Mouse (Mus musculus) C2C12 (cell line): ENCODE results near the gene Eif4b. TPM values are rescaled to one million over a fixed set of nuclear protein-coding genes. Genes with fewer than 3 reads are reported as not detected.

ENCODE experiments used
- H3K27me3 ChIP-seq: one replicate; pipeline ENCODE4 v1.6.1; 2011; ENCODE audit not compliant: control insufficient read depth, insufficient read depth, insufficient read length
- H3K36me3 ChIP-seq: one replicate; pipeline ENCODE4 v1.6.1; 2011; ENCODE audit not compliant: control insufficient read depth, insufficient read depth
- H3K4me3 ChIP-seq: one replicate; pipeline ENCODE4 v1.5.1; 2011; ENCODE audit warnings: mild to moderate bottlenecking, control low read depth; ENCODE audit not compliant: poor library complexity, insufficient read depth, severe bottlenecking
- H3K79me2 ChIP-seq: one replicate; pipeline ENCODE4 v1.6.1; 2011; ENCODE audit not compliant: control insufficient read depth, insufficient read depth
- H3K79me3 ChIP-seq: one replicate; pipeline ENCODE4 v1.6.1; 2011; ENCODE audit warnings: low read depth, control low read depth
- H3ac ChIP-seq: one replicate; pipeline ENCODE3; 2011; ENCODE audit warnings: low read depth; ENCODE audit not compliant: control insufficient read depth, insufficient read length
- CEBPB ChIP-seq: IDR thresholded peaks from one replicate; pipeline ENCODE4 v1.6.1; 2011; ENCODE audit warnings: low read depth, mild to moderate bottlenecking, control low read depth, moderate library complexity
- CTCF ChIP-seq: IDR thresholded peaks from one replicate; pipeline ENCODE4 v1.5.1; 2011; ENCODE audit not compliant: control insufficient read depth, insufficient read depth, insufficient read length
- FOSL1 ChIP-seq: IDR thresholded peaks from one replicate; pipeline ENCODE4 v1.8.0; 2011; ENCODE audit warnings: mild to moderate bottlenecking, low read length; ENCODE audit not compliant: poor library complexity, insufficient read depth, severe bottlenecking
- MAX ChIP-seq: IDR thresholded peaks from one replicate; pipeline ENCODE4 v1.6.1; 2011; ENCODE audit warnings: mild to moderate bottlenecking, control low read depth
- MYOD1 ChIP-seq: IDR thresholded peaks from one replicate; pipeline ENCODE4 v1.6.1; 2011; ENCODE audit warnings: low read depth; ENCODE audit not compliant: control insufficient read depth, insufficient read length
- MYOG ChIP-seq: IDR thresholded peaks from one replicate; pipeline ENCODE4 v1.6.1; 2011; ENCODE audit not compliant: control insufficient read depth, insufficient read length; ENCODE audit errors: extremely low read depth
- USF1 ChIP-seq: IDR thresholded peaks from one replicate; pipeline ENCODE4 v1.6.1; 2011; ENCODE audit warnings: low read depth, mild to moderate bottlenecking, control low read depth, moderate library complexity
- polyA plus RNA-seq: library from polyadenylated mRNA; unstranded; fragments of >200 nt; fragmentation: generic; extraction: Trizol; gene quantifications from one replicate; pipeline ENCODE4 v1.2.1, GENCODE M21; 2012; ENCODE audit warnings: missing spikeins

Gene Eif4b
- polyA plus RNA-seq, 1 experiment = 268 TPM

GRCm38 (mm10) chr15:102092222-102092621, 18.6 kb downstream of the Eif4b start:
- Histone ChIP-seq H3K27me3 (no peaks in the 10 kb centered on the region), H3ac (no peak overlapping the region), H3K79me2 (peaks cover 99% of the 10 kb centered on the region), H3K79me3 (peaks cover 61% of the 10 kb centered on the region), H3K4me3 (no peak overlapping the region), H3K36me3 (peaks cover 100% of the 10 kb centered on the region)
- TF ChIP-seq CTCF (no peak), MYOD1 (no peak), CEBPB (no peak), MAX (no peak), FOSL1 (no peak), MYOG (no peak), USF1 (no peak)

GRCm38 (mm10) chr15:102094157-102094556, 20.6 kb downstream of the Eif4b start:
- H3K4me3 ChIP-seq = no peak overlapping the region
- TF ChIP-seq MAX (no peak), MYOG (no peak), CTCF (no peak), MYOD1 (no peak), USF1 (no peak), CEBPB (no peak), FOSL1 (no peak)
- no peak overlapping the region for H3ac ChIP-seq
- H3K79me3 ChIP-seq = peaks cover 42% of the 10 kb centered on the region
- H3K36me3 ChIP-seq = peaks cover 100% of the 10 kb centered on the region
- H3K27me3 ChIP-seq = no peaks in the 10 kb centered on the region
- peaks cover 90% of the 10 kb centered on the region for H3K79me2 ChIP-seq

DNA sequence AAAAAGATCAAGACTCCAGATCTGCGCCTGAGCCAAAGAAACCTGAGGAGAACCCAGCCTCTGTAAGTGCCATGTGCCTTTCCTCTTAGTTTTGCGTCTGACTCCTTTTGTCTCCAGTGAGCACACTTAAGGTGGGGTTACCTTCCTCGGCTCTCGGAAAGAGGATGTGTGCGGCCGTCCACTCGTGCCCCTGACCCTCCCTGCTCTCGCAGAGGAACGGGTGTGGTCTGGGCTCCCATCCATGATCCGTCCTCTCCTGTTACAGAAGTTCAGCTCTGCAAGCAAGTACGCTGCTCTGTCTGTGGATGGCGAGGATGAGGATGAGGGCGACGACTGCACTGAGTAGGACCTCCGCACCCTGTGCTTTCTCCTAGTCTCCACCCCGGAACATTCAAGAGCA, 21.4 kb downstream of the Eif4b start:
- peaks cover 82% of the 10 kb centered on the region for H3K79me2 ChIP-seq
- H3K36me3 ChIP-seq = peaks cover 93% of the 10 kb centered on the region
- no peaks in the 10 kb centered on the region for H3K27me3 ChIP-seq
- peak overlapping the region; percentile 22 for H3ac ChIP-seq
- TF ChIP-seq FOSL1 = no peak
- TF ChIP-seq MYOG = no peak
- no peak for TF ChIP-seq MAX
- no peak for TF ChIP-seq CEBPB
- TF ChIP-seq MYOD1 = no peak
- no peak for TF ChIP-seq USF1
- TF ChIP-seq CTCF = no peak
- H3K79me3 ChIP-seq = peaks cover 40% of the 10 kb centered on the region
- H3K4me3 ChIP-seq = no peak overlapping the region

GRCm38 (mm10) chr15:102097147-102097915, 23.8 kb downstream of the Eif4b start:
- Histone ChIP-seq H3K36me3 (peaks cover 69% of the 10 kb centered on the region), H3K79me3 (peaks cover 19% of the 10 kb centered on the region), H3K27me3 (no peaks in the 10 kb centered on the region), H3ac (no peak overlapping the region), H3K4me3 (no peak overlapping the region), H3K79me2 (peaks cover 58% of the 10 kb centered on the region)
- no peak for TF ChIP-seq MYOG
- peak; percentile 36 for TF ChIP-seq CEBPB
- no peak for TF ChIP-seq MAX

GRCm38 (mm10) chr15:102097991-102098555, 24.5 kb downstream of the Eif4b start:
- Histone ChIP-seq H3K79me3 (peaks cover 15% of the 10 kb centered on the region), H3K79me2 (peaks cover 57% of the 10 kb centered on the region), H3ac (no peak overlapping the region), H3K27me3 (no peaks in the 10 kb centered on the region), H3K36me3 (peaks cover 62% of the 10 kb centered on the region), H3K4me3 (no peak overlapping the region)
- TF ChIP-seq USF1 (no peak), MAX (no peak), CEBPB (no peak), MYOD1 (no peak), MYOG (no peak), FOSL1 (no peak), CTCF (no peak)

DNA sequence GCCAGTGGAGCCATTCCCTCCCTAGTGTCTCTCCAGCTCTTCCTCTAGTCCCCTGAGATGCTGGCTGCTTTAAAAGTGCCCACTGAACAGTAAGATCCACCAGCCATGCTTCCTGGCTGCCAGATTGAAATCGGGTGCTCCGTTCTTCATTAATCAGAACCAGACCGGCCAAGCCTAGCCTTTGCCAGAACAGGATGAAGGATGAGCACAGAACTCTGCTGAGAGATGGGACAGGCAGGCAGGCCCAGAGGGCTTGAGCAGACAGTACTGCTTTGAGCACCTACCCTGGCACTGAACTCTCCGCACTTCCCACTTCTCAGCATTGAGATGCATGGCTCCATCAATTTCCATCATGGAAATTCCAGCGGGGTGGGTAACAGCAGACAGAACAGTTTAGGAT, 25.7 kb downstream of the Eif4b start:
- H3K79me3 ChIP-seq = peaks cover 11% of the 10 kb centered on the region
- H3K27me3 ChIP-seq = no peaks in the 10 kb centered on the region
- H3K36me3 ChIP-seq = peaks cover 50% of the 10 kb centered on the region
- no peak overlapping the region for H3K4me3 ChIP-seq
- no peak for TF ChIP-seq MYOD1
- no peak for TF ChIP-seq USF1
- TF ChIP-seq CTCF = no peak
- no peak for TF ChIP-seq CEBPB
- no peak for TF ChIP-seq FOSL1
- no peak for TF ChIP-seq MYOG
- TF ChIP-seq MAX = no peak
- H3ac ChIP-seq = peak overlapping the region; percentile 0
- H3K79me2 ChIP-seq = peaks cover 56% of the 10 kb centered on the region
